Mouse (Mus musculus) layer of hippocampus, adult 8-10 months (tissue): ENCODE data around the gene Apol6. TPM values are rescaled to one million over a fixed set of nuclear protein-coding genes. Genes with fewer than 3 reads are reported as not detected.
"Not testable (repeated sequence)": the region's sequence is repeated elsewhere in the genome, so short reads cannot be mapped to it uniquely, and the experiment has no call there.

Source experiments
- DNase-seq, 2 experiments: peaks; one replicate each; pipeline ENCODE4 v3.0.0; 2022; ENCODE audit warnings: low spot score in 2 of 2
- total RNA-seq, 4 experiments: library from RNA; stranded (reverse); gene quantifications; 2 replicates each; pipeline ENCODE4 v1.2.4; 2022

Apol6 gene
- total RNA-seq, 4 experiments from 2014 or later: 0.47 TPM; not detected in 3

DNA sequence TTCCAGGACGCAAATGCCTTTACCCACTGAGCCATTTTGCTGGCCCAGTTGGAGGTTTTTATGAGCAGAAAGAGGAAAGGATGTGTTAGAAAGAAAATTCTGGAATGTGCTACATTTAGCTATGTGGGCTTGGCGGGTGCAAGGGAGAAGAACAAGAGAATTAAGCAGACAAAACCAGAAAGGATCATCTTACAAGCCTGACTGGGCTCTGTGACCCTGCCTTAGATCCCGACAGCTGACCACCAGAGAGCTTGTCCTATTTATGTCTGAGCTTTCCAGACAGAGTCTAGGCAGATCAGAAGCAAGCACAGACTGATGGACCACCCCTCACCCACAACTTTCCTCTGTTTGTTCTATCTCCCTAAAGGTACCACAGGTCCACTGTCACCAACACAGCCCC, 13.3 kb upstream of the Apol6 start:
- no peak for DNase-seq

DNA sequence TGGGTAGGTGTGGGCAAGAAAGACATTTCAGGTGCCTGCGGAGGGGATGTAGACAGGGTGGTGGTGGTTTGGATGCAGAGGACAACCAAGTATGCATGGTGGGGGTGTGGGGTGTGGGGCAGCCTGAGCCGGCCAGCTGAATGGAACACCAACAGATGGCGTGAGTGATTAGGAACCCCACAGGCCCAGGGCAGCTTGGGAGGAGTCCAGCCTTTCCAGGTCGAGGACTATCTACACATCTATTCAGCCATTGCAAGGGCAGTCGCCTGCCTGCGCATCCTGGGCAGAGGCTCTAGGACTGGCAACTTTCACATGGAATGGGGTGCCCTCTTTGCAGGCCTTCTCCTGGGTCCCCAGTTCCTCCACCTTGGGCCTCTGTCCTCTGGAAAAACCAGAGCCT, 10.0 kb upstream of the Apol6 start:
- no peak for DNase-seq

DNA sequence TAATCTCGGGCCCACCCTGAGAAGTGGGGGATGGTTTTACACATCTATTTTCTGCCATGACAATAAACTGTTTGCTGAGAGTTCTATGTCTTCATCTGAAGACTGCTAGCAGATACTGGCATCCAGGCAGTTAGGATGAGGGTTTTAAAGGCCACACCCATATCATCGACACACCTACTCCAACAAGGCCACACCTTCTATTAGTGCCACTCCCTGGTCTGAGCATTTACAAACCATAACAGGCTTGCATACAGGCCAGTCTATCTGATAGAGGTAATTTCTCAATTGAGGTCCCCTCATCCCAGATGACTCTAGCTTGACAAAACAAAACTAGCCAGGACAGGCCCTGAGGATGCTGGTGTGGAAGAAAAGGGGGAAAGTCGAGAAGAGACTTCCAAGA, 8.9 kb upstream of the Apol6 start:
- DNase-seq: no peak

GRCm38 (mm10) chr15:77036320-77036988, 8.1 kb upstream of the Apol6 start:
- DNase-seq: no peak

GRCm38 (mm10) chr15:77036989-77037277, 7.6 kb upstream of the Apol6 start:
- DNase-seq: no peak

GRCm38 (mm10) chr15:77037278-77038161, 7.0 kb upstream of the Apol6 start:
- DNase-seq: no peak

- no peak for DNase-seq
Observed at GRCm38 (mm10) chr15:77039211-77039700, 5.3 kb upstream of the Apol6 start.

DNA sequence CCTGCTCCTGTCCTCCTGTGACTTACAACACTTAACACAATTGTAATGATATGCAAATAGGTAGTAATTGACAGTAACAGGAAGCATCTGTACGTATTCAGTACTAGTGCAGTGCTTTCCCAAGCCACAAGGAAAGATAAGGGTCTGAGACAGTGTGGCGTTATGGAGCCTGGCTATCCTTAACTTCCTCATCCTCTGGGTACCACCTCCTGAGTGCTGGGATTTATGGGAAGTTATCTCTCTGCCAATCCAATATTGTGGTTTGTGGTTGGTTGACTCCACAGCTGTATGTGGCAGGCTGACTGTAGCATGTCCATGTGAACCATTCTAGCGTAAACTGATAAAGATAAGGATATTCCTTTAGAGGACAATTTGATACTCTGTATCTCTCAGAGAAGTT, 3.7 kb upstream of the Apol6 start:
- no peak for DNase-seq

DNA sequence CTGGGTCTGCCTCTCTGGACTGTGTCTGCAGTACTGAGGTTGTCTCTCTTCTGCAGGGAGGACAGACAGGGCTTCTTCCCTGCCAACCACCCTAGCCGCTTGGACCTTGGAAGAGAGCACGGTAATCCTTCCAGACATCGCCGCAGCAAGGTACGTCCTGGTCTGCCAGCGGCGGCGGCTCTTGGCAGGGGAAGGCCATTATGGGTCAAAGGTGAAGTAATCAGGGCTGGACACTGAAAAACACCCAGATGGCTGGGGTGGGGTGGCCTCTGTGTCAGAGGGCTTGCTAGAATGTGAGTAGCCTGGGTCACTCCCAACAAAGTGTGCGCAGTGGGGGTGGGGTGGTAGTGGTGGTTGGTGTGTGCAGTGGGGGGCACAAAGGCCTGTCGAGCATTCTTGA, 1.1 kb downstream of the Apol6 start:
- DNase-seq: no peak

DNA sequence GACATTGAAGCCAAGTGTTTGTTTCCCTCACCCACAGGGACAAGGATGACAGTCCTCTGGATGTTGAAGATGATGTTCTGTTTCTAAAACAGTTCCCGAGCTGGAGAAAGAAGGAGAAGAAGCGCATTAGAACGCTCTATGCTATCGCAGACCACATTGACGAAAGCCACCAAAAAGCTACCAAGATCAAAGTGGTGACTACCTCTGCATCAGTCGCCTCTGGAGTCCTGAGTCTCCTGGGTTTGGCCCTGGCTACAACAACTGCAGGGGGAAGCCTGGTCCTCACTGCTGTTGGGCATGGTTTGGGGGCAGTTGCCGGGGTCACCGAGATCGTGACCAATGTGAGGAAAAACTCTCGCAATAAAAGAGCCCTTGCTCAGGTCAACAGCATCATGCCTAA, 6.0 kb downstream of the Apol6 start, which contains the start of gene Mb:
Mb (minus strand) TSS at position 101 of the 400 bp plus-strand sequence.
- no peak for DNase-seq

GRCm38 (mm10) chr15:77052176-77052575, 7.6 kb downstream of the Apol6 start:
- no peak for DNase-seq

GRCm38 (mm10) chr15:77053021-77053420, 8.5 kb downstream of the Apol6 start:
- DNase-seq: no peak

DNA sequence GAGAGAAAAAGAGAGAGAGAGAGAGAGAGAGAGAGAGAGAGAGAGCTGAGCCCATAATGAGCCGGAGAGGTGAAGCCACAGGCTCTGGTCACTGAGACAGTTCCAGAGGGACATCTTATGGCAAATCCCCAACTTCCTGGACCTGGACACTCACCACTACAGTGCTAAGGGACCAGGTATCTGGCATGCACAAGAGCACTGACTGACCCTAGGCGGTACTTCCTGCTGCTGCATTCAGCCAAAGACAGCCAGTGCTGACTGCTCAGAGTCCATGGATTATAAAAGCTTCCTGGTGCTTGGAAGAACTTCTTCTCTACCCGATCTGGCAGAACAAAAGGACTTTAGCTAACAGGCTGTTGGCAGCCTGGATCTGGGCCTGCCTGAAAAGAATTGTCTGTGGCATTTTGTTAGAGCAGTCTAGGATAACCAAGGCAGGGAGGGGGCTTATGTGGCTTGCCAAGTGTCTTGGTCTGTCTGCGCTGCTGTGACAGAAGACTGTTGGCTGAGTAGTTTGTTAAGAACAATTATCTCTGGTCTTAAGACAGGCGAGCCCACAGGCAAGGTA, 10.2 kb downstream of the Apol6 start:
- no peak for DNase-seq

DNA sequence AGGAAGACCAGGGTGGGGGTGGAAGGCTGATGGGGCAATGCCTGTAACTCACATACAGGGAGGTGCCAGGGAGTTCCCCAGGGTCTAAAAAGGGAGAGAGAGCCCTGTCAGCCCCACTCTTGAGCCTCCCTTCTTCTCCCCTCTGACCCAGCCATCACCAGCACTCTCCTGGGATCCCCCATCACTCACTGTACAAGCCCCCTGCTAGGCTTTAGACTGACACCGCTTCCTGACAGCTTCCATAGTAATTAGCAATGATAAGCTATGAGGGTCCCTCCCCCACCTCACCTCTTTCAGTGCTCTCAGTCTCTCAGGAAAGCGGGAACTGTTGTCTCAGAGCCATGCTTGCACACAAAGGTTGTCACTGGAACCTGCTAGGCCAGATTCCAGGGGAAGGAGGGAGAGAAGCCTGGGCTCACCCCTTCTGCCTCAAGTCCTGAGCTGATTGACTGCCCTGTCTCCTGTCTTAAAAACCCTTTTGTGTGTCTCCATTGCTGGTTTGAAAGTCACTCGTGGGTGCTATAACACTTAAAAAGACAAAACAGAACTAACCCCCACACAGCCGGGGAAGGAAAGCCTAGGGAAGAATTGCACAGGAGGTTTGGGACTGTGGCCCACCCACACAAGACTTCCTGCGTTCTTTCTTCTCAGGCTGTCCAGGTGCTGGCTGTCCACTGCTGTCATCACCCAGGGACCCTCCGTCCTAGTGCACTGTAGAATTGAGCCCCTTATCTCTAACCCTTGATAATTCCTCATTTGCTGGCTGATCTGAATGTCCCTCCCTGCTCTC, 11.7 kb downstream of the Apol6 start:
- DNase-seq: no peak

DNA sequence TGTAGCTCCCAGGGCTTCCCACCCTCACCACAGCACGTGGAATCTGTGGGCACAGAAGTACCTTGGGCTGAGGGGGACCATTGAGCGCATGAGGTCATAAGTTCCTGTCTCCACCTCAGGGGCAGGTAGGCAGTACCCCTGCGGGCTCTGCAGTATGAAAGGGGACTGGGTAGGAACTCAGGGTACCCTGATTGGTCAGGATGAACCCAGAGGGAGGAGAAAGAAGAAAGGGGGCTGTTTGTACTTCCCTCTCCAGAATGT, 12.2 kb downstream of the Apol6 start:
- DNase-seq: no peak

DNA sequence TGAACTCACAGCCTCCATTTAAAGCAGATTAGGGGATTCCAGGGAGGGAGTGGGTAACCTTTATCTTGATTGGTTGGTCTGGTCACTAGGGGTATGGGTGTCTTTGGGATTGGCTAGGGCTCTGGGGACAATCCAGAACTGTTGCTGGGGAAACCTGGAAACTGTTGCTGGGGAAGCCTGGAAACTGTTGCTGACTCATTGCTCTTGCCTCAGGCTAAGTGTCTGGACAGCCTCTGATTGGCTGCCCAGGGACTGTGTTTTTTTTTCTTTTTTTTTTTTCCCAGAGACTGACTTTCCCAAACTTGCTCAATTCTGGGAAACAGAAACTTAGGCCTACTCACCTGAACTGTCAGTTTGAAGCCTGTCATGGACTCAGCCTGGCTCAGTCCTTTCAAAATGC, 14.0 kb downstream of the Apol6 start:
- DNase-seq: no peak

DNA sequence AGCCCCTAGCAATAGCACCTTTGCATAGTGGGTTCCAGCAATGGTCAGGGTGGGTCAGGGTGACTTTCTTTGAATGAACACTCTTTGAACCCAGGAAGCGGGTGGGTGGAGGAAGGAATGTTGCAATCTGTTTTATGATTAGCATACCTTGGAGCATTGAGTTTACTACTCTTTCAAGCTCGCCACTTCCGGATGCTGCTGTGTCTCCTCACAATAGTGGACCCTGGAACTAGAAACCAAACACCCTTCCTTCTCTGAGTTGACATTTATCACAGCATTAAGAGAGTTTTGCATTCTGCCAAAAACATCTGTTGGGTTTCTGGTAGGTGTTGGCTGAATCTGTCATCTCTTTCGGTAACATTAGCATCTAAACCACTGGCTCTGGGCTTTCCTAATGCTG, 14.9 kb downstream of the Apol6 start:
- not testable (repeated sequence) for DNase-seq

GRCm38 (mm10) chr15:77062746-77063145, 18.2 kb downstream of the Apol6 start:
- DNase-seq: no peak

GRCm38 (mm10) chr15:77065259-77065852, 20.8 kb downstream of the Apol6 start:
- DNase-seq: no peak

- peak in 1 of 2 experiments; percentile 44 for DNase-seq
Observed at GRCm38 (mm10) chr15:77066233-77066632, 21.7 kb downstream of the Apol6 start.

DNA sequence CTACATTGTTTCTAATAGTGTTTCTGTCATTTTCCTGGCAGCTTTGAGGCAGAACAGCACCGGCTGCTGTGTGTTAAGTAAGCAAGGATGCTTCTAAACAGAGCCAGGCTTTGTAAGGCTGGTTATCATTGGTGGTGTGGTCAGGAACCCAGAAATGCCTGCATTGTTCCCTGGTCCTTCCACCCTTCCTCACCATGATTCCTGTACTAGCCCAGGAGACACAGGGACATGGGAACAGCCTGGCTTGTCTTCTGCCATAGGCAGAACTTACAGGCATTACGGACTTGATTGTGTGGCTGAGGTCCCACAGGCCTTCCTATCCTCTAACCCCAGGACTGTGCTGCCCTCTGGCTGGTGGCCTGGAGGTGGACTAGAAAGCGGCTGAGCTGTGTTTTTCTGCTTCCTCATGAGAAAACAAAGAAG, 23.9 kb downstream of the Apol6 start:
- DNase-seq: peak; percentile 47 to 63
